Mouse (Mus musculus) telencephalon, adult 2 months (tissue): ENCODE data around the gene Pomgnt2.

ENCODE experiments used
- DNase-seq: peaks from one replicate; pipeline ENCODE4 v3.0.0-alpha.2; 2011; ENCODE audit warnings: low read depth, low spot score

Pomgnt2 gene

GRCm38 (mm10) chr9:121969841-121970381, 27.0 kb downstream of the Pomgnt2 start:
- DNase-seq, result no peak

- no peak for DNase-seq
Measured at GRCm38 (mm10) chr9:121968258-121968657, 28.7 kb downstream of the Pomgnt2 start.

GRCm38 (mm10) chr9:121964941-121965340, 32.0 kb downstream of the Pomgnt2 start:
- DNase-seq, result no peak

GRCm38 (mm10) chr9:121959966-121960635, 36.8 kb downstream of the Pomgnt2 start:
- no peak for DNase-seq

- DNase-seq, result no peak
Measured at GRCm38 (mm10) chr9:121952596-121952995, 44.3 kb downstream of the Pomgnt2 start.

GRCm38 (mm10) chr9:121951114-121951423, 45.8 kb downstream of the Pomgnt2 start:
- no peak for DNase-seq

- DNase-seq, result no peak
Measured at GRCm38 (mm10) chr9:121950418-121951113, 46.3 kb downstream of the Pomgnt2 start, which contains the start of gene Fam198a. TSS of gene Fam198a (plus strand) at chr9:121950988.

GRCm38 (mm10) chr9:121948431-121948830, 48.5 kb downstream of the Pomgnt2 start:
- DNase-seq, result no peak

GRCm38 (mm10) chr9:121947784-121948183, 49.1 kb downstream of the Pomgnt2 start:
- DNase-seq, result peak; percentile 56

- DNase-seq, result no peak
Measured at GRCm38 (mm10) chr9:121943628-121944027, 53.3 kb downstream of the Pomgnt2 start.

- DNase-seq, result no peak
Measured at GRCm38 (mm10) chr9:121943005-121943404, 53.9 kb downstream of the Pomgnt2 start.

- no peak for DNase-seq
Measured at GRCm38 (mm10) chr9:121937944-121938355, 59.0 kb downstream of the Pomgnt2 start.

- DNase-seq, result no peak
Measured at GRCm38 (mm10) chr9:121937451-121937864, 59.5 kb downstream of the Pomgnt2 start.

- no peak for DNase-seq
Measured at GRCm38 (mm10) chr9:121936952-121937351, 60.0 kb downstream of the Pomgnt2 start.

GRCm38 (mm10) chr9:121934856-121935255, 62.1 kb downstream of the Pomgnt2 start:
- no peak for DNase-seq
